Mouse (Mus musculus) layer of hippocampus, adult 18-20 months (tissue): ENCODE data around the gene Tfb1m. TPM values are rescaled to one million over a fixed set of nuclear protein-coding genes. Genes with fewer than 3 reads are reported as not detected.

ENCODE experiments used
- DNase-seq, 2 experiments: peaks; one replicate each; pipeline ENCODE4 v3.0.0; 2022; ENCODE audit warnings: low spot score in 2 of 2
- total RNA-seq, 2 experiments: library from RNA; stranded (reverse); gene quantifications; 2 replicates each; pipeline ENCODE4 v1.2.3; 2021

Gene Tfb1m
- total RNA-seq, 2 experiments from 2014 or later: 5.2 to 5.9 TPM

DNA sequence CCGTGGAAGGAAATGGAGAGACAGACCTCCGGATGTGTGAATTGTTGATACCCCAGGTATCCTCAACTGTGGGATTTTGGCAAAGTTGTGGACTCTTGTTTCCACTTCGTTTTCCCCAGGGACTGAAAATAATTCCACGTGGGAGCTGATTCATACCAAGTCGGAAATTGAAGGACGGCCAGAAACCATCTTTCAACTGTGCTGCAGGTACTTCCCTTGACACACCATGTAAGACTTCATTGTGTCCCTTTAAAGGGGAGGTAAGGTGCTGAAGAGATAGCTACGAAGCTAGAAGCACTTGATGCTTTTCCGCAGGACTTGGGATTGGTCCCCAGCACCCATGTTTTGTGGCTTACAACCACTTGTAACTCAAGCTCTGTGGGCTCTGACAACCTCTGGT is 41.7 kb downstream of the Tfb1m start:
- DNase-seq: no peak

DNA sequence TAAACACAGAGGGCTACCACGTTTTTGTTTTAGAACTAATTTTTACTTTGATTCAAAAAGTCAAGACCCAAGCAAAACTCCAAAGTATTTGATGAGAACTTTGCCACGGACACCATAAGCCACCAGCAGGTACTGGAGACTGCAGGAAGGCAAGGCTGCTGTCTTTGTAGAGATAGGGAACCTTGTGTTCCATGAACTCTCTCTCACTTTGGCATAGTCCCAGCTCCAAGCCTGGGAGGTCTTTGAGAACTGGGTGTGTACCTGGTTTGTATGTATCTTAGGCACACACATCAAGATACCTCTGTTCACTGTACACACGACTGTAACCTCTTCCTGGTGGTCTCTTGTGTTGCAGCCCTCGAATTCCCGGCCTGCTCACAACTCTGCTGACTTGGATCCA is 43.3 kb downstream of the Tfb1m start:
- no peak for DNase-seq

- peak; percentile 41 to 79 for DNase-seq
These were observed 47.7 kb downstream of the Tfb1m start for GRCm38 (mm10) chr17:3509841-3510240.

- no peak for DNase-seq
These were observed 51.1 kb downstream of the Tfb1m start for GRCm38 (mm10) chr17:3506508-3506907.

- DNase-seq: no peak
These were observed 51.9 kb downstream of the Tfb1m start for GRCm38 (mm10) chr17:3505711-3506110.

- DNase-seq: no peak
These were observed 56.6 kb downstream of the Tfb1m start for GRCm38 (mm10) chr17:3500936-3501335.

- DNase-seq: no peak
These were observed 57.5 kb downstream of the Tfb1m start for GRCm38 (mm10) chr17:3500076-3500475.

DNA sequence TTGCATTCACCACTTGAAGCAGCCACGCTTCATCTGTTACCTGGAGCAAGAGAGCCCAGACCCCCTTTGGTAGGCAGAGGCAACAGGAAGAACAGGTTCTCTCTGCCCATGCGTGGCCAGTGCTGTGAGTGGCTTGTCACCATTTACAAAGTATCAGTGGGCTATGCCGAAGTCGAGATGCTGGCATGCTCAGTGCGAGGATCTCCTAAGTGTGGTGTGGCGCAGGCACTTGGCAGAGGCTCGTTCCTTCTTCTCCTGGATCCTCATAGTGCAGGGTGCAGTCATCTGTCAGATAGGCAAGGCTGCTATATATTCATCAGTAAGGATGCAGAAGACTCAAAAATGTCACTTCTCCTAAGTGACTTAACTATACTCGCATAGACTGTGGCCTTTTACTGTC is 58.1 kb downstream of the Tfb1m start:
- DNase-seq: no peak

- DNase-seq: no peak
These were observed 59.0 kb downstream of the Tfb1m start for GRCm38 (mm10) chr17:3498580-3498979.

DNA sequence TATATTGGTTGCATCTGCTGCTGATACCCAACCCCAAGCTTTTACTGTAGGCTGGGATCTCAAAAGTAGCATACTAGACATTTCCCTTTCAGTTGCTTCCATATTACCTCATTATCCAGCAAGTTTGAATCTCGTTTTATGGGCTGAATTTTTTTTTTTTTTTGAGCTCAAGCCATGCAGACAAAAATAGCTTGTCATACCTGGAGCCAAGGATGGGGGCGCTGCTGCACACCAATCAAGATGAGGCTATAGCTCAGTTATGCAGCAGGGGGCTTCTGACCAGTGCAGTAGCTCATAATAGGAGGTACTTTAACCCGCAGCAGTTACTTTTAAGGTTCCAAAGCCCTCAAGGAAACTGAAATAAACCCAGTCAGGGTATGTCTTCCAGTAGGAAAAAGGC is 59.5 kb downstream of the Tfb1m start:
- DNase-seq: no peak

DNA sequence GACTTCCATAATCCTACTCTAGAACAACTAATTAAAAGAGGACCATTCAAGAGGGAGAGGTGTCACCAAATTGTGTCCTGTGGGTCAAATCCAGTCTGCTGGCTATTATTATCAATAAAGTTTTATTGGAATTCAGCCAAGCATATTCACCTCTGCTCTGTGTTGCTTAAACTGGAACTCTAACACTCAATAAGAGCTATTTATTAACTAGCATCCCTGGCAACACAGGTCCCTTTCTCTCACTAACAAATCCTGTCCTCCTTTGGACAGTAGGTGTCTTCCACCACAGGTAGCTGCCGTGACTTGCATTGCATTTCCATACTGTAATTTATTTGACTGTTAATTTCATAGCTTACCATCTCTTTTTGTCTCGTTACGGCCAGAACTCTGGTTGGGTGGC is 61.5 kb downstream of the Tfb1m start:
- DNase-seq: no peak

- DNase-seq: no peak
These were observed 62.0 kb downstream of the Tfb1m start for GRCm38 (mm10) chr17:3495576-3495975.

DNA sequence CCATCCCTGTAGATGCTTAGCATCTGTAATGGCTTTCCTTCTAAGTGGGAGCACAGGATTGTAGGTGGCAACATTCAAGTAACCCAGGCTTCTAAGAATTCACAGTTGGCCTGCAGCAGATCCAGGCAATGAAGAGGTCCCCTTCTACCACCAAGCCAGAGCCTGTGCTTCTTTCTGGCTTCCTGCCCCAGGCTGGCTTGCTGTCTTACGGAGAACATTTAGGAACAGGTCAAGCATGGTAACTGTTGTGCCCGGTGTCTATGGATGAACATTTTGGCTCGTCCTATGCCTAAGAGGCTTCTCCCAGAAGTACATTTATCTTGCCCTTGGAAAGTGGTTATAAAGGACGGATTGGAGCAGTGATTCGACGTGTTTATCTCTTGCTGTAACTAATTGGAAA is 65.9 kb downstream of the Tfb1m start:
- DNase-seq: no peak

- DNase-seq: no peak
These were observed 66.5 kb downstream of the Tfb1m start for GRCm38 (mm10) chr17:3491065-3491464.

- DNase-seq: no peak
These were observed 67.2 kb downstream of the Tfb1m start for GRCm38 (mm10) chr17:3490216-3490895.

DNA sequence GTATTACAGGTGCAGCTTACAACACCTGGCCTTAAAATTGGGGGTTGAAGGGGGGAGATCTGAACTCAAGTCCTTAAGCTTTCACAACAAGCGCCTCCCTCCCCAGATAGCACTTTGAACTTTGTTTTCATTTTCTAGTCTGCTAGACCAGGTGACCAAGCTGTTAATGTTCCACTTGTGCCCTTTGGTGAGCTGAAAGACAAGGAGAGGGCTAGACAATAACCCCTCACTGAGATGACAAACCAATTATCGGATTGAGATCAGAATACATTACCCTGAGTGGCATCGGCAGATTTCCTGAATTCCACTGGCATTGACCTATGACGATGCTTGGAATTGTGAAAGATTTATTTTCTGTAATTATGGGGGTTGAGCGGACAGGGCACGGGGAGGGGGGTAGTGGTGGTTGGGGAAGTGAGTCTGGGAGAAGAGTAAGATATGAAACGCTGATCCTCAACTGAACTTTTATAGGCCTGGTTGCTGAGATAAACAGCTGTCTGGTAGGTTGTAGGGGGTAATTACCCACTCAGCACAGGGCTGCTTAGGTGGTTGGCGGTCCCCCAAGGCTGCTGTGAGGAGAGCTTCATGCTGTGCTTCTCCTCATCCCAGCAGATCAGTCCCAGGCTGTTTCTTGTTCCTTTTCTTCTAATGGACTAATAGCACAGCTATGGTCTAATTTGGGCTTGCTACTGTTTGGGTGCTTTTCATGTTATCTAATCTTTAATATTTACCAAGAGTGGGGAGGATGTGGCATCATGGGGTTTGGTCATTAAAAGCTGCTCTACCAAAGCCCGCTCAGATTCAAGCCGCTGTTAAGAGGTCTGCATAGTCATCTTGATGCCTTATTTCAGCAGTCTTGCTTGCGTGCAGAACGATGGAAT is 69.6 kb downstream of the Tfb1m start:
- no peak for DNase-seq

GRCm38 (mm10) chr17:3487211-3487610 is 70.4 kb downstream of the Tfb1m start:
- DNase-seq: no peak

GRCm38 (mm10) chr17:3485851-3486250 is 71.7 kb downstream of the Tfb1m start:
- no peak for DNase-seq

DNA sequence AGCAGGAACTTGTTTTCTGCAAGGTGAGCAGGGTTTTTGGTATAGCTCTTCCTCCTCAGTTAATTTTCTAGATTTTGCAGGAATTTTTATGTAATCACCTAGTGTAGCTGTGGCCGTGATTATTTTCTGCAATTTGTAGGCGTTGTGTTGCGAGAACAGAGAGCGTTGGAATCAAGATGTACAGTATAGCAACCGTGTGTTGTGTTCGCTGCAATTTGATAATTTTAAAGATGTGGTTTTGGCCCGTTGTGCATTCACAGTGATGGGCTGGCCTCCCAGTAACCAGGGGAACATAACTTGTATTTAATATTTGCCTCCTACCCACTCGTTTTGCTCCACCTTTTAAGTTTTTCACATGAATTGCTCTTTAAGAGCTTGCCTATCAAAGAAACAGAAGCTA is 74.5 kb downstream of the Tfb1m start:
- DNase-seq: peak in 1 of 2 experiments; percentile 65

DNA sequence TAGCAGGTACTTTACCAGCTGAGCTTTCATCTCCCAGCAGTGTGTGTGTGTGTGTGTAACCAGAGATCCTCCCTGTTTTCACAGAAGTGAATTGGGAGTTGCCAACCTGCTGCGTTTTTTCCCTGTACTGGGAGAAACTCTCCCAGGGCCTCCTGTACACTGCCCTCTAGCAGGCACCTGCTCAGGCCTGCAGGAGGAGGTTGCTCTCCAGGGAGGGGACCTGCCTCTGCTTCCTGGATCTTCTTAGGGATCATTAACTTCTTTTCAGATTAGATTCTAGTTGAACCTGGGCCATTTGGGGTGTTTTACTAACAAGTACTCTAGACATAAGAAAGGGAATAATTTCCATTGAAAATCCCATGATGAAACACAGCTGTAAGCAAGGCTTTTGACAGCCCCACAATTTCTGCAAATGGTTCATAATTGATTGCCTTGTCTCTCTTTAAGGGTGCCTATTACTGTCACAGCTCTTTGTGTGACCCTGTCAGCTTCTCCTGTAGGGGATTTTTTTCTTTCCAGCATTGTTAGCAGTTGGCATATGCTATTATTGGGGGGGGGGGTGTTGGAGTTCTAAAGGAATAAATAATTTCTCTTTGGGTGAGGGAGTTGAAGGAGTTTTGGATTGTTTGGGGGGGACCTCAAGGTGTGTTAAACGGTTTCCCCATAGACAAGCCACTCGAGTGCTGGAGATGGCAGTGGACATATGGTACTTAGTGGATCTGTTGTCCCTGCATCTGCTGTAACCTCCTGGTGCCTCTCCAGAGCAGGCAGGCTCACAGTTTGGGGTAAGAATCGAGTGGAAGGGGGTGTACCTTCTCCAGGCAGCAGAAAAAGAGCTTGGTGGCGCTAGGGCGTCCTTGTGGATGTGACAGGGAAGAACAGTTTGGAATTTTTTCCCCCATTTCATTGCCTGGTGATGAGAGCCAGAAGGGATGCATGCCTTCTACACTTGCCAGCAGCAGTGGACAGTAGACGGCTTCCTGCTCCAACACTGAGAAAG is 75.7 kb downstream of the Tfb1m start:
- DNase-seq: peak; percentile 35 to 68

- DNase-seq: no peak
These were observed 81.0 kb downstream of the Tfb1m start for GRCm38 (mm10) chr17:3476546-3476945.
